Mouse (Mus musculus): ENCODE measurements around the gene Nrros. TPM values are rescaled to one million over a fixed set of nuclear protein-coding genes. Genes with fewer than 3 reads are reported as not detected.

The Nrros gene
- polyA plus RNA-seq, 1 experiment = 4.1 TPM

DNA sequence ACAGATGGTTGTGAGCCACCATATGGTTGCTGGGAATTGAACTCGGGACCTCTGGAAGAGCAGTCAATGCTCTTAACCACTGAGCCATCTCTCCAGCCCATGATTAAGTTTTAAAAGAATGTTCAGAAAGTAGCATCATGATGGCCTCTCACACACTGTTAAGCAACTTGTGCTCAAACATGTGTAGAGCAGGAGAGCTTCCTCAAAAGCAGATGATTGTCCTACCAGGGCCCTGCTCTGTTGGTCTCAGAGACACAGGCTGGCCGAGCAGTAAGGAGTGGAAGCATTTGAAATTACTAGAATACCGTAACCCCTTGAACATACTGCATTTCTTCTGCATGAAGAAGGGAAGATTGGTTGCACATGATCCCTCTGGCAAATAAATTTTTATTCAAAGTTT is 6.4 kb downstream of the Nrros start:
- TF ChIP-seq CTCF (IDR thresholded peaks at IDR 0.05; ENCODE audit: borderline replicate concordance, insufficient read depth, low read depth, low read length) (no peak), POLR2A (IDR thresholded peaks at IDR 0.05; ENCODE audit: borderline replicate concordance, insufficient read depth, low read length) (no peak)
- H3K27me3 ChIP-seq (ENCODE audit: control insufficient read depth, insufficient read depth, low read length) = no peaks in the 10 kb centered on the region
- WGBS = 92% methylated on average over 3 of the region's 3 CpGs
- no peak overlapping the region for H3K4me3 ChIP-seq (replicated peaks; ENCODE audit: insufficient read depth, low read depth, low read length)
- no peak for DNase-seq
- H3K4me1 ChIP-seq (ENCODE audit: control insufficient read depth, insufficient read depth, low read length) = peaks cover 20% of the 10 kb centered on the region
- no peak overlapping the region for H3K27ac ChIP-seq (ENCODE audit: insufficient read depth, low read length)

DNA sequence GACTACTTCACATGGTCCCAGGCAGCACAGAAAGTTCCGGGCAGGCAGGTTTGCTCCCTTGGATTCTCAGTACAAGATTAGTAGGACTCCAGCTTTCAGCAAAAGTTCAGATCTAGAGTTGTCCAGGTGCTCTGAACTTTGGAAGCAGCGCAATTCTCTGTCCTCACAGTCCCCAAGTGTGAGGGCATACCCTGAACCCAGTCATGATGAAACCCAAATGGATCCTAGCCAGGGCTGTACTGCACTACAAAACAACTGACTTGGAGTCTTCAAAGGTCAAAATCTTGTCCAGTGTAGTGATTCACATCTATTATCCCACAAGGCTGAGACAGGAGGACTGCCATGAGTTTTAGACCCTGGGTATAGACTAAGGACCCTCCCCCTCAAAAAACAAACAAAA is 8.0 kb downstream of the Nrros start:
- H3K4me3 ChIP-seq (replicated peaks; ENCODE audit: insufficient read depth, low read depth, low read length) = no peak overlapping the region
- H3K27ac ChIP-seq (ENCODE audit: insufficient read depth, low read length) = no peak overlapping the region; the same call in 1 of the 2 replicates
- WGBS = 76% methylated on average over 2 of the region's 2 CpGs
- DNase-seq = no peak
- H3K4me1 ChIP-seq (ENCODE audit: control insufficient read depth, insufficient read depth, low read length) = peaks cover 25% of the 10 kb centered on the region
- TF ChIP-seq CTCF (IDR thresholded peaks at IDR 0.05; ENCODE audit: borderline replicate concordance, insufficient read depth, low read depth, low read length) = no peak
- TF ChIP-seq POLR2A (IDR thresholded peaks at IDR 0.05; ENCODE audit: borderline replicate concordance, insufficient read depth, low read length) = no peak
- H3K27me3 ChIP-seq (ENCODE audit: control insufficient read depth, insufficient read depth, low read length) = no peaks in the 10 kb centered on the region

DNA sequence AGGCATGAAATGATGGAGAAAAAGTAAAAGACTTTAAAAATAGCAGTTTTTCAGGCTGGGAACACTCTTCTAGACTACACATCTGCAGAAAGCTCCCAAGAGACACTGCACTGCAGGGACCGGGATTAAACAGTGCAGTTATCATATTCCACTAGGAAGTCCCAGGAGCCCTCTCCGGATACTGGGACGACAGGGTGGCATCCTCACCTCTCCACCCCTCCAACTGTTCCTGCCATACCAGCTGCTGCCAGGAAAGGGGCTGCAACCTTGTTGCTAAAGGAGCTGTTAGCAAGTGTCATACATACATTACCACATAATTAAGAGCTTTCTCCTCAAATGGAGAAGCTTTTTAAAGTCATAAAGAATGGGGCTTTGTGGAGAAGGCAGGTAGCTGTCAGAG is 8.7 kb downstream of the Nrros start:
- Histone ChIP-seq H3K4me1 (ENCODE audit: control insufficient read depth, insufficient read depth, low read length) (peaks cover 25% of the 10 kb centered on the region), H3K27ac (ENCODE audit: insufficient read depth, low read length) (no peak overlapping the region), H3K27me3 (ENCODE audit: control insufficient read depth, insufficient read depth, low read length) (no peaks in the 10 kb centered on the region), H3K4me3 (replicated peaks; ENCODE audit: insufficient read depth, low read depth, low read length) (no peak overlapping the region)
- TF ChIP-seq POLR2A (IDR thresholded peaks at IDR 0.05; ENCODE audit: borderline replicate concordance, insufficient read depth, low read length) (no peak), CTCF (IDR thresholded peaks at IDR 0.05; ENCODE audit: borderline replicate concordance, insufficient read depth, low read depth, low read length) (no peak)
- no peak for DNase-seq
- 19% methylated on average over 3 of the region's 3 CpGs for WGBS

DNA sequence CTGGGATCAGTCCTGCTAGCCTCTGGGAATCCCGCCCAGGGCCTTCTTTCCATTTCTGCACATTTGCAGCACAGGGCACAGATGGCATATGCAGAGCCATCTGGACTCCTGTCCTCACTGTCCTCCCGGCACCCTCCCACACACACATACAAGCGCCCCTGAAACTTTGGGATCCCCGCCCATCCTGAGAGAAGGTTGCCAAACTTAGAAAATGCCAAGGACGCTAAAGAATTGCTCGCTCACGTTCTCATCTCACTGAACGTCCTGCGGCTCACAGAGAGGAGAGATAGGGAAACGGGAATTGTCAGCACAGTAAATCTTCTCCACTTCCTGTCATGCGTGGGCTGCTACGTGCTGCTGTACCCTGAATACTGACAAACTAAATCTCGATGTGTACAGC is 11.0 kb downstream of the Nrros start:
- H3K4me1 ChIP-seq (ENCODE audit: control insufficient read depth, insufficient read depth, low read length) = peaks cover 25% of the 10 kb centered on the region
- H3K4me3 ChIP-seq (replicated peaks; ENCODE audit: insufficient read depth, low read depth, low read length) = peak overlapping the region; percentile 27
- DNase-seq = peak; percentile 97 to 99
- H3K27me3 ChIP-seq (ENCODE audit: control insufficient read depth, insufficient read depth, low read length) = no peaks in the 10 kb centered on the region
- 9% methylated on average over 13 of the region's 13 CpGs for WGBS
- no peak for TF ChIP-seq CTCF (IDR thresholded peaks at IDR 0.05; ENCODE audit: borderline replicate concordance, insufficient read depth, low read depth, low read length)
- peak overlapping the region; percentile 97 for H3K27ac ChIP-seq (ENCODE audit: insufficient read depth, low read length)

DNA sequence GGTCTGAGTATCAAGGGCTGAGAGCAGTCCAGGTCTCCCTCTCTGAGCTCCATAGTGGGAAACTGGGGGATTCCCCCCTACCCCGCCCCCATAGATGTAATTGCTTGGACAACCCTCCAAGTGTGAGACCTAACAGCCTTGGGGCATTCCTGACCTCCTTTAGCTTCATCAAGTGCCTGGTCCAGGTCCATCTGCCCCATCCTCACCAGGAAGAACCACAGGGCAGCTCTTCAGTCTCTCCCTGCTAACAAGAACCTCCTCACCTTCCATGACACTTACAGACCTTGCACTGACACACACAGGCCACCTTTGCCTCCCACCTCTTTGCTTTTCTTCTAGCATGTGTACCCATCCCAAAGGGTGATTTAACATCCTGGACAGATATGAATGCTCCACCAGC is 11.4 kb downstream of the Nrros start:
- Histone ChIP-seq H3K4me3 (replicated peaks; ENCODE audit: insufficient read depth, low read depth, low read length) (peak overlapping the region; percentile 20), H3K27me3 (ENCODE audit: control insufficient read depth, insufficient read depth, low read length) (no peaks in the 10 kb centered on the region), H3K4me1 (ENCODE audit: control insufficient read depth, insufficient read depth, low read length) (peaks cover 25% of the 10 kb centered on the region), H3K27ac (ENCODE audit: insufficient read depth, low read length) (peak overlapping the region; percentile 97)
- WGBS = 8% methylated on average over 1 of the region's 1 CpGs
- no peak for DNase-seq
- TF ChIP-seq CTCF (IDR thresholded peaks at IDR 0.05; ENCODE audit: borderline replicate concordance, insufficient read depth, low read depth, low read length) (no peak), POLR2A (IDR thresholded peaks at IDR 0.05; ENCODE audit: borderline replicate concordance, insufficient read depth, low read length) (no peak)

DNA sequence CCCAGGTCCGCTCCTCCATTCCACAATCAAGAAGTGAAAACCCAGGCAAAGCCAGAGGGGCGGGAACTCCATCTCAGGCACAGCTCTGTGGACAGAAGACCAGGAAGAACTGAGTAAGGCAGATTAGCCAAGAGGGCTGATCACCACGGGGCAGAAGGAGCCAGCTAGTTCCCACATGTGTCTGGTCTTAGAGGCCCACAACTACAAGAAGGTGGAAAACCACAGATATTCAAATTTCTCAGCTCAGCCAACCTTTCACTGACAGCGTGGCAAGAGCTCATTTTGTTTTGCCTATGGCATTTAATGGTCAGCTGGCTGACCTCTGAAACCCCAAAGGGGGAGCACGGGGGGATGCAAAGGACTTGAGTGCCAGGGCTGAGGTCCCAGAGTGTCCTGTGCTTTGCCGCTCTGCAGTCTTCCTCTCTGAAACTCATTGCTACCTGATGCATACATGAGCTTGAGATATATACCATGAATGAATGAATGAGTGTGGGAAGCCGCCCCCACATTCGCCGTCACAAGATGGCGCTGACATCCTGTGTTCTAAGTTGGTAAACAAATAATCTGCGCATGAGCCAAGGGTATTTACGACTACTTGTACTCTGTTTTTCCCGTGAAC is 17.7 kb downstream of the Nrros start:
- peak; percentile 23; the same call in 1 of the 2 replicates for TF ChIP-seq CTCF (IDR thresholded peaks at IDR 0.05; ENCODE audit: borderline replicate concordance, insufficient read depth, low read depth, low read length)
- TF ChIP-seq POLR2A (IDR thresholded peaks at IDR 0.05; ENCODE audit: borderline replicate concordance, insufficient read depth, low read length) = no peak
- peak; percentile 53 to 58 for DNase-seq
- H3K4me3 ChIP-seq (replicated peaks; ENCODE audit: insufficient read depth, low read depth, low read length) = peak overlapping the region; percentile 40
- H3K27me3 ChIP-seq (ENCODE audit: control insufficient read depth, insufficient read depth, low read length) = no peaks in the 10 kb centered on the region
- peak overlapping the region; percentile 40 for H3K27ac ChIP-seq (ENCODE audit: insufficient read depth, low read length)
- WGBS = 59% methylated on average over 11 of the region's 13 CpGs
- H3K4me1 ChIP-seq (ENCODE audit: control insufficient read depth, insufficient read depth, low read length) = no peaks in the 10 kb centered on the region

DNA sequence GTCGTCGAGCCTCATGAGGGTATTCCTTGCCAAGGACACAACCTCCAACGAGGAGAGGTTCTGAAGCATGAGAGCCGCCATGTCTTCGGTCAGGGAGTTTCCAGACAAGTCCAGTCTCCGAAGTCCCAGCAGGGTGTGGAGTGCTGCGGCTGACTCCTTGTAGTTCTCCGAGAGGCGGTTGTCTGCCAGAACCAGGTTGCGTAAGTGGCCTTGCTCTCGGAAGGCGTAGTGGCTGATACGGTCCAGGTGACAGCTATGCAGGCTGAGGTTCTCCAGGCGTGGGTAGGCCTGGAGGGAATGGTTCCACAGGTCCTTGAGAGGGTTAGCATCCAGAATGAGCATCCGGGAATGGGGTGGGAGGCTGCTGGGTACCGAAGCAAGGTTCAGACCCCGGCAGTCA is 20.8 kb downstream of the Nrros start:
- no peak for TF ChIP-seq CTCF (IDR thresholded peaks at IDR 0.05; ENCODE audit: borderline replicate concordance, insufficient read depth, low read depth, low read length)
- no peak for TF ChIP-seq POLR2A (IDR thresholded peaks at IDR 0.05; ENCODE audit: borderline replicate concordance, insufficient read depth, low read length)
- 90% methylated on average over 17 of the region's 17 CpGs for WGBS
- H3K4me1 ChIP-seq (ENCODE audit: control insufficient read depth, insufficient read depth, low read length) = no peaks in the 10 kb centered on the region
- no peak overlapping the region for H3K27ac ChIP-seq (ENCODE audit: insufficient read depth, low read length)
- no peak for DNase-seq
- no peak overlapping the region for H3K4me3 ChIP-seq (replicated peaks; ENCODE audit: insufficient read depth, low read depth, low read length)
- H3K27me3 ChIP-seq (ENCODE audit: control insufficient read depth, insufficient read depth, low read length) = no peaks in the 10 kb centered on the region

DNA sequence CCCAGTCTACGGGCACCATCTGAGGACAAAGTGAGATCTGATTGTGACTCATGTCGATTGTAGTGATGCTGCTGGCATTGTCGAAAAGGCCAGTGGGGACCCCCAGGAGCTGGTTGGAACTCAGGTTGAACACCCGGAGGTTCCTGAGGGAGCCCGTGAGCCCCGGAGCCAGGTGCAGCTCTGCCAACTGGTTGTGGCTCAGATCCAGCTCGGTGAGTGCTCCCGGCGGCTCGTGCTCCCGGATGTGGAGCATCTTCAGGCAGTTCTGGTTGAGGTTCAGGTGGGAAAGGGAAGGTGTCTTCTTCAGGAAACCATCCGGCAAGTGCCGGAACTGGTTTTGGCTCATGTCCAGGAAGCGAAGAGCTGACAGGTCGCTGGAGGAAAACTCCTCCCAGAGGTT is 21.6 kb downstream of the Nrros start:
- 58% methylated on average over 15 of the region's 15 CpGs for WGBS
- Histone ChIP-seq H3K27ac (ENCODE audit: insufficient read depth, low read length) (no peak overlapping the region), H3K4me1 (ENCODE audit: control insufficient read depth, insufficient read depth, low read length) (no peaks in the 10 kb centered on the region), H3K4me3 (replicated peaks; ENCODE audit: insufficient read depth, low read depth, low read length) (no peak overlapping the region), H3K27me3 (ENCODE audit: control insufficient read depth, insufficient read depth, low read length) (no peaks in the 10 kb centered on the region)
- DNase-seq = peak; percentile 49 to 50
- no peak for TF ChIP-seq CTCF (IDR thresholded peaks at IDR 0.05; ENCODE audit: borderline replicate concordance, insufficient read depth, low read depth, low read length)
- TF ChIP-seq POLR2A (IDR thresholded peaks at IDR 0.05; ENCODE audit: borderline replicate concordance, insufficient read depth, low read length) = no peak
